Mouse (Mus musculus) neural tube, embryonic 10.5 days (tissue): ENCODE data around the gene Rapgef5.
A peak's percentile ranks its signal among the peaks of the same experiment; 100 is the strongest.
"Not testable (repeated sequence)": the region's sequence is repeated elsewhere in the genome, so short reads cannot be mapped to it uniquely, and the experiment has no call there.

Source experiments
- DNase-seq: peaks from one replicate; pipeline ENCODE4 v3.0.0-alpha.2; 2017; ENCODE audit warnings: low spot score; ENCODE audit errors: extremely low spot score

The Rapgef5 gene

DNA sequence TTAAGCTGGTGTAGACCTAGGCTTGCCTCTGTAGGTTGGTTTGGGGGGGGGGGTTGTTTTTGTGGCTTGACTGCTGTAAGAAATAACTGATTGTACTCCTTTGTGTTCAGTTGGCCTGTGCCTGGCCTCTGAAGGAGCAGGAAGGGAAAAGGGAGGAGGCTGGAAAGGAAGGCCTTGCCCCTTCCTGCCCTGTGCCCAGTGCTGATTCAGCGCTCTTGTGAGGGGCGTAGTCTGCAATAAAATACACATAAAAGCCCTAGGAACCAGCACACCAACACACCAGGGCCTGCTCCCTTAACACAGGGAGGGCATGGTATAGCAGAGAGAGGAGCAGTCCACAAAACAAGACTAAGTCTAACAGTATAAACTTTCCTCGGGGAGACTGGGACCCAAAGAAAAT, 247.0 kb downstream of the Rapgef5 start:
- no peak for DNase-seq

GRCm38 (mm10) chr12:117764839-117765238, 248.6 kb downstream of the Rapgef5 start:
- peak; percentile 71 for DNase-seq

DNA sequence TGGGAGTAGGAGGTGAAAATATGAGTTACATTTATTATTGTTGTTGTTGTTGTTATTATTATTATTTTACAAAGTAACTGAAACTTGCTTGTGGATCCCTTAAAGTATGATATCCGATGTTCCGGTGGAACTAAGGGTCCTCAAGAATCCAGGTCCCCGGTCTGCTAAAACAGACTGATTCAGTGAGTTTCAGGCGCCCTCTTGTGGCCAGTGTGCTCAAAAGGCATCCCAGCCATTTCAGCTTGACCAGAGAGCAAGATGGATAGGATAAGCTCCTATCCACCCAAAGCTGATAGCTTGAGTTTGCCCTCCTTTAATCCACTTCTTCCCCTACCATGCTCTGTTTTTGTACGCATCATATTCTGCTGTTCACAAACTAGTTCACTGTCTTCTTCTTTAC, 252.8 kb downstream of the Rapgef5 start:
- DNase-seq = peak; percentile 83

DNA sequence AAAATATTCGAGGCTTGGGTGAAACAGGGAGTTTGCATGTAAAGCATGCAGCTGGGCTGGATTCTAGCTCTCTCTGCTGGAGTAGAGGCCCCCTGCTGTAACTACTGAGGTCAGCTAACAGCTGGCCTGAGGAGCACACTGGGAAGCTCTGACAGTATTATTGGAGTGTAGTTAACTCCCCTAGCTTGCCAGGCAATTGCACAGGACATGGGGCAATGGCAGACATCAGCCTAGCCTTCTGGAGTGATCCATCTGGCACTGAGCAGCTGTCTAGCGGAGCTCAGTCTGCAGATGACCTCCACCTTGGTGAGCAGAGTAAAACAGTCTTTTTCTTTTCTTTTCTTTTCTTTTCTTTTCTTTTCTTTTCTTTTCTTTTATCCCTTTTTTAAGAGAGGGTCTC, 253.9 kb downstream of the Rapgef5 start:
- no peak for DNase-seq

DNA sequence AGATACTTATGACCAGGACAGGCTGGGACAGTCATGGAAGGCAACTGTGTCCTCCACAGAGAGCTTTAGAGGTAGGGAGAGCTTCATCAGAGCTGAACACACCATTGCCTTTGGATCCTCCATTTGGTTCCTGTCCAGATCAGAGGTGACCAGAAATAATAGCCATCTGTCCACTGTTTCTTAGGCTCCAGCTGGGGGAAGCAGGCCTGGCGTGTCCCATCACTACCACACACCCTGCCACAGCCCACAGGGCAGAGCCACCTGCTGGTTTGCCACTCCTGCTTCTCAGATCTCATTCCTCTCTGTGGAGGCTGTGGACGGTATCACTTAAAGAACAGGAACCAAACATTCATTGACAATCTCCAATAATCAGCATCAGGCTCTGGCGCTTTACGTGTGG, 254.9 kb downstream of the Rapgef5 start:
- no peak for DNase-seq

DNA sequence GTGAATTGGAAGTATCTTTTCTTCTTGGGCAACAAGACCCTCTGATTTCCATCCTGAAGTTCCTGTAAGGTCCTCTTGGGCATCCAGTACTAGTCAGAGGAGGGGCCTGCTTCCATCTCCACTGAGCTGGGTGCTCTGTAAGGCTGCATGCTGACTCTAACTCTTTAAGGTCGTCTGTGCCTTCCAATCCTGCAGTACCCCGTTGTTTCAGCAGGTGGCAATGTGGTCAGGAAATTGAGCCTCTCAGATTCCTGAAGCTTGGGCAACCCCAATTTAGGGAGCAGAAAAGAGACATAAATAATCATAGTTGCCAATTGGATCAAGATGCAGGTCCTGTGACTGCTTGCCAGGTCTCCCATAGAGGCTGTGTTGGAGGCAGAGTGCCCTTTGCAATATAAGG, 256.4 kb downstream of the Rapgef5 start:
- peak; percentile 79 for DNase-seq

GRCm38 (mm10) chr12:117776841-117777240, 260.6 kb downstream of the Rapgef5 start:
- DNase-seq = no peak

- DNase-seq = no peak
These were observed 265.1 kb downstream of the Rapgef5 start for GRCm38 (mm10) chr12:117781360-117781759.

- DNase-seq = no peak
These were observed 267.1 kb downstream of the Rapgef5 start for GRCm38 (mm10) chr12:117783426-117783825.

- DNase-seq = no peak
These were observed 270.3 kb downstream of the Rapgef5 start for GRCm38 (mm10) chr12:117786621-117787020.

GRCm38 (mm10) chr12:117788513-117789011, 272.3 kb downstream of the Rapgef5 start:
- DNase-seq = peak; percentile 52

DNA sequence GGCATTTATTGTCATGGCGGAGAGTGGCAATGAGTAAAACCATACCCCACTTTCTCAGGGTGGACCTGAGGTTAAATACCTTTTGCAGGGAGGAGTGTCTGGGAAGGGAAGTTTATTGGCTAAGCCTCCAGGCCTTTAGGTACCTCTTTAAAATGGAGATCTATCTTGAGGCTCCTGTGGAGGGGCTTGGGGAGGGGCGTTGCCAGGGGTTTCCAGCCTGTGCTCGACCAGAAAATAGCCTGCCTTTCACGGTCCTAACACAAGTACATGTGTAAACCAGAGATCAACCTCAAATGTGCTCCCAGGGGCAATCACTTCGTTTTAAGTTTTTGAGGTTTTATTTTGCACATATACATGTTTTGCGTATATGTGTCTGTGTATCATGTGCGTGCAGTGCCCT, 272.7 kb downstream of the Rapgef5 start:
- DNase-seq = no peak

- no peak for DNase-seq
These were observed 279.0 kb downstream of the Rapgef5 start for GRCm38 (mm10) chr12:117795303-117795702.

DNA sequence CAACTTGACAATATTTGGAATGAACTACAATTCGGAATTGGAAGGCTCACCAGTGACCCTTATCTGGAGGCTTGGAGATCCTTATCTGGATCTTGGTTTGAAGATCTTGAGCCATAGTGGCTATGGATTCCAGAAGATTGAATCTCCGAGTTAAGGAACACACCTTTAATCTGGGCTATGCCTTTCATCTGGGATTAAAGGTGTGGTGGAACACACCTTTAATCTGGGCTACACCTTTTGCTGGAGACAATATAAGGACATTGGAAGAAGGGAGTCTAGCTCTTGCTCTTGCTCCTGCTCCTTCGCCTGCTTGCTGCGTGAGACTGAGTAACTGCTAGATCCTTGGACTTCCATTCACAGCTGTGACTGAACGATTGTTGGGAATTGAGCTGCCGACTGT, 287.7 kb downstream of the Rapgef5 start, which contains the start of gene Cdca7l:
TSS of gene Cdca7l (plus strand) at position 301 of the 400 bp plus-strand sequence.
- DNase-seq = not testable (repeated sequence)

GRCm38 (mm10) chr12:117805576-117805975, 289.3 kb downstream of the Rapgef5 start:
- DNase-seq = no peak

DNA sequence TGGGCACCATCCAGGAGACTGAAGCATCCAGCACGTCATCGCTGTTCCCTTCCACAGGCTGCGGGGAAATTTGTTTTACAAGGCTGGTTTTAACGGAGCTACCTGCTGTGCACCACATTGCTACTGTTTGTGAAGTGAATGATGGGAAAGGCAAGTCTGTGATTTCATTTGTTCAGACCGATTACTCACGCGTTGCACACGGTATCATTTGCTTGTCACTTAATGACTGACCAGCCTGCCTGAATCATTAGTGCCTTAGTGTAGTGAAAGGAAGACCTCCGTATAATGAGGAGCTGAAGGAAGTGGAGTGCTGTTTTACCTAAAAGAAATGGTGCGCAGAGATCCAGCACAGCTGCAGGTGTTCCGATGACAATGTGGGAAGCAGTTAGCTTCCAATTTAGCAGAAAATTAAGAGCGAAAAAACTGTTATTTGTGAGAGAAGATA, 289.8 kb downstream of the Rapgef5 start:
- DNase-seq = peak; percentile 26

GRCm38 (mm10) chr12:117806470-117806869, 290.2 kb downstream of the Rapgef5 start:
- DNase-seq = no peak

DNA sequence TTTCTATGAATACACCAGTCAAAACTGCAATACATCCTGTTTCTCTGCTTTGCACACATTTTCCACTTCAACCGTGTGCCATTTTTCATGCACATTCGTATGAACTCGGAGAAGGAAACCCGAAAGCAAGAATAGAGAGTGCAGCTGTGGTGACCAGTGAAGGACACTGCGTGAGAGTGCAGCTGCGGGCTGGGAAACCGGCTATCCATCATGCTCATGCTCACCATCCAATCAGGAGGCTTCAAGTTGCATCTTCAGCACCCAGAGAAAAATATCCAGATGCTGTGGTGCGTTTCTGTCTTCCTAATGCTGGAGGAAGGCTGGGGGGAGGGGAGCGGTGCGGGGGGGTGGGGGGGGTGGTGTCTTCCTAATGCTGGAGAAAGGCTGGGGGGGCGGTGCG, 291.4 kb downstream of the Rapgef5 start:
- peak; percentile 51 for DNase-seq

- DNase-seq = peak; percentile 49
These were observed 292.4 kb downstream of the Rapgef5 start for GRCm38 (mm10) chr12:117808355-117809326.
